Mouse (Mus musculus) MEL (cell line): ENCODE data around the gene Sec24d. TPM values are rescaled to one million over a fixed set of nuclear protein-coding genes. Genes with fewer than 3 reads are reported as not detected.

Experiments used
- DNase-seq: peaks from one replicate; pipeline ENCODE4 v3.0.0; 2011; ENCODE audit warnings: low read depth, low spot score
- H3K27ac ChIP-seq: 2 replicates; pipeline ENCODE4 v1.5.1; 2012; ENCODE audit warnings: low read depth, mild to moderate bottlenecking, control low read depth, low read length, moderate library complexity; ENCODE audit not compliant: control insufficient read depth
- H3K27me3 ChIP-seq, 2 experiments: fragments of 150-350 bp in 1 of 2; sonication (generic) in 1 of 2; 2 replicates each; pipeline ENCODE4 v1.6.1; 2012; ENCODE audit warnings: low read length in 2 of 2, mild to moderate bottlenecking in 2 of 2, improper control_type of control experiment in 1 of 2, moderate library complexity in 1 of 2; ENCODE audit not compliant: insufficient read depth in 2 of 2, control insufficient read depth in 1 of 2
- H3K36me3 ChIP-seq, 2 experiments: 2 replicates each; pipeline ENCODE4 v1.6.1; 2012 to 2014; ENCODE audit warnings: low read length in 2 of 2, improper control_type of control experiment in 1 of 2, inconsistent platforms in 1 of 2, mild to moderate bottlenecking in 1 of 2; ENCODE audit not compliant: insufficient read depth in 2 of 2, control insufficient read depth in 1 of 2
- H3K4me1 ChIP-seq, 2 experiments: fragments of 150-350 bp in 1 of 2; sonication (generic) in 1 of 2; 2 replicates each; pipeline ENCODE4 v1.6.1; 2012; ENCODE audit warnings: low read length in 2 of 2, improper control_type of control experiment in 1 of 2, mild to moderate bottlenecking in 1 of 2; ENCODE audit not compliant: insufficient read depth in 2 of 2, control insufficient read depth in 1 of 2
- H3K4me3 ChIP-seq, 2 experiments: fragments of 150-350 bp in 1 of 2; sonication (generic) in 1 of 2; 2 replicates each; pipeline ENCODE4 v1.5.1; 2012; ENCODE audit warnings: low read depth in 2 of 2, low read length in 2 of 2, mild to moderate bottlenecking in 2 of 2, moderate library complexity in 2 of 2, control low read depth in 1 of 2, improper control_type of control experiment in 1 of 2; ENCODE audit not compliant: control insufficient read depth in 1 of 2, insufficient read depth in 1 of 2
- H3K79me2 ChIP-seq: 2 replicates; pipeline ENCODE4 v1.6.1; 2012; ENCODE audit warnings: mild to moderate bottlenecking, low read length, moderate library complexity; ENCODE audit not compliant: control insufficient read depth, poor library complexity, insufficient read depth
- H3K9ac ChIP-seq: 2 replicates; pipeline ENCODE4 v1.6.1; 2012; ENCODE audit warnings: low read depth, mild to moderate bottlenecking, control low read depth, low read length, moderate library complexity; ENCODE audit not compliant: control insufficient read depth, poor library complexity, severe bottlenecking
- H3K9me3 ChIP-seq: fragments of 150-350 bp; sonication (generic); replicated peaks from 2 replicates; pipeline ENCODE4 v1.6.1; 2012; ENCODE audit warnings: mild to moderate bottlenecking, low read length, improper control_type of control experiment, moderate library complexity; ENCODE audit not compliant: insufficient read depth
- CHD1 ChIP-seq: IDR thresholded peaks from 2 replicates; pipeline ENCODE4 v1.6.1; 2012; ENCODE audit warnings: low read depth, mild to moderate bottlenecking, inconsistent platforms, low read length, improper control_type of control experiment
- CTCF ChIP-seq, 3 experiments: IDR thresholded peaks in 2 of 3; conservative IDR thresholded peaks in 1 of 3; 2 replicates each; pipeline ENCODE4 v1.5.1; 2011 to 2012; ENCODE audit warnings: low read length in 3 of 3, low read depth in 2 of 3, mild to moderate bottlenecking in 2 of 3, improper control_type of control experiment in 1 of 3, inconsistent platforms in 1 of 3, mixed read lengths in 1 of 3, moderate library complexity in 1 of 3; ENCODE audit not compliant: control insufficient read depth in 1 of 3, insufficient read depth in 1 of 3, poor library complexity in 1 of 3, severe bottlenecking in 1 of 3
- E2F4 ChIP-seq: IDR thresholded peaks from 2 replicates; pipeline ENCODE4 v1.6.1; 2011; ENCODE audit warnings: low read depth, low read length, improper control_type of control experiment, borderline replicate concordance
- ELF1 ChIP-seq: IDR thresholded peaks from 2 replicates; pipeline ENCODE4 v1.6.1; 2014; ENCODE audit warnings: low read depth, mild to moderate bottlenecking, inconsistent platforms, low read length, improper control_type of control experiment, moderate library complexity
- EP300 ChIP-seq, 2 experiments: IDR thresholded peaks; 2 replicates each; pipeline ENCODE4 v1.6.1; 2011; ENCODE audit warnings: improper control_type of control experiment in 2 of 2, low read length in 2 of 2, low read depth in 1 of 2, mild to moderate bottlenecking in 1 of 2
- ETS1 ChIP-seq: IDR thresholded peaks from 2 replicates; pipeline ENCODE4 v1.6.1; 2012; ENCODE audit warnings: low read depth, mild to moderate bottlenecking, inconsistent platforms, low read length, improper control_type of control experiment, moderate library complexity
- GABPA ChIP-seq: IDR thresholded peaks from 2 replicates; pipeline ENCODE4 v1.6.1; 2012; ENCODE audit warnings: low read depth, mild to moderate bottlenecking, inconsistent platforms, low read length, improper control_type of control experiment, moderate library complexity
- GATA1 ChIP-seq: IDR thresholded peaks from 2 replicates; pipeline ENCODE4 v1.6.1; 2011; ENCODE audit warnings: low read depth, low read length, improper control_type of control experiment
- KAT2A ChIP-seq: conservative IDR thresholded peaks from 2 replicates; pipeline ENCODE4 v1.6.1; 2012; ENCODE audit warnings: low read depth, low read length, improper control_type of control experiment, inconsistent platforms
- MAZ ChIP-seq: IDR thresholded peaks from 2 replicates; pipeline ENCODE4 v1.6.1; 2012; ENCODE audit warnings: low read depth, mild to moderate bottlenecking, inconsistent platforms, low read length, improper control_type of control experiment
- MEF2A ChIP-seq: IDR thresholded peaks from 2 replicates; pipeline ENCODE4 v1.6.1; 2014; ENCODE audit warnings: low read depth, mild to moderate bottlenecking, inconsistent platforms, low read length, improper control_type of control experiment; ENCODE audit not compliant: poor library complexity, insufficient replicate concordance, severe bottlenecking; ENCODE audit errors: extremely low read depth
- MXI1 ChIP-seq: IDR thresholded peaks from 2 replicates; pipeline ENCODE4 v1.6.1; 2011; ENCODE audit warnings: mild to moderate bottlenecking, low read depth, low read length, improper control_type of control experiment
- MYC ChIP-seq: IDR thresholded peaks from 2 replicates; pipeline ENCODE4 v1.6.1; 2011; ENCODE audit warnings: low read depth, mild to moderate bottlenecking, low read length, improper control_type of control experiment, moderate library complexity
- NELFE ChIP-seq: IDR thresholded peaks from 2 replicates; pipeline ENCODE4 v1.6.1; 2011; ENCODE audit warnings: low read depth, low read length, improper control_type of control experiment
- POLR2A ChIP-seq, 2 experiments: IDR thresholded peaks; 2 replicates each; pipeline ENCODE4 v1.6.1; 2011 to 2012; ENCODE audit warnings: low read length in 2 of 2, mild to moderate bottlenecking in 2 of 2, control low read depth in 1 of 2, improper control_type of control experiment in 1 of 2, low read depth in 1 of 2, moderate library complexity in 1 of 2; ENCODE audit not compliant: control insufficient read depth in 1 of 2, insufficient read depth in 1 of 2, poor library complexity in 1 of 2
- POLR2AphosphoS2 ChIP-seq: IDR thresholded peaks from 2 replicates; pipeline ENCODE4 v1.6.1; 2011; ENCODE audit warnings: low read length, improper control_type of control experiment
- POLR2AphosphoS5 ChIP-seq: IDR thresholded peaks from 2 replicates; pipeline ENCODE4 v1.6.1; 2012; ENCODE audit warnings: low read depth, borderline replicate concordance, mild to moderate bottlenecking, inconsistent platforms, low read length, moderate library complexity, mixed read lengths
- RCOR1 ChIP-seq: IDR thresholded peaks from 2 replicates; pipeline ENCODE4 v1.6.1; 2012; ENCODE audit warnings: low read depth, mild to moderate bottlenecking, inconsistent platforms, low read length, improper control_type of control experiment
- SIN3A ChIP-seq: IDR thresholded peaks from 2 replicates; pipeline ENCODE4 v1.6.1; 2012; ENCODE audit warnings: low read length, improper control_type of control experiment, inconsistent platforms
- SMC3 ChIP-seq: IDR thresholded peaks from 2 replicates; pipeline ENCODE4 v1.6.1; 2011; ENCODE audit warnings: low read depth, low read length, improper control_type of control experiment
- TAL1 ChIP-seq: IDR thresholded peaks from 2 replicates; pipeline ENCODE4 v1.6.1; 2012; ENCODE audit warnings: mild to moderate bottlenecking, inconsistent platforms, low read length, moderate library complexity, mixed read lengths
- TBP ChIP-seq: IDR thresholded peaks from 2 replicates; pipeline ENCODE4 v1.8.0; 2011; ENCODE audit warnings: low read depth, low read length, improper control_type of control experiment
- TCF12 ChIP-seq: IDR thresholded peaks from 2 replicates; pipeline ENCODE4 v1.6.1; 2014; ENCODE audit warnings: low read depth, mild to moderate bottlenecking, inconsistent platforms, low read length, improper control_type of control experiment, moderate library complexity
- USF1 ChIP-seq: IDR thresholded peaks from 2 replicates; pipeline ENCODE4 v1.6.1; 2014; ENCODE audit warnings: low read depth, mild to moderate bottlenecking, inconsistent platforms, low read length, improper control_type of control experiment, moderate library complexity
- USF2 ChIP-seq, 2 experiments: IDR thresholded peaks; 2 replicates each; pipeline ENCODE4 v1.6.1; 2011 to 2012; ENCODE audit warnings: improper control_type of control experiment in 2 of 2, low read length in 2 of 2, borderline replicate concordance in 1 of 2, inconsistent platforms in 1 of 2, low read depth in 1 of 2, mild to moderate bottlenecking in 1 of 2; ENCODE audit not compliant: insufficient read depth in 1 of 2
- ZKSCAN1 ChIP-seq: IDR thresholded peaks from 2 replicates; pipeline ENCODE4 v1.6.1; 2012; ENCODE audit warnings: low read depth, mild to moderate bottlenecking, inconsistent platforms, low read length, improper control_type of control experiment, moderate library complexity
- ZMIZ1 ChIP-seq: IDR thresholded peaks from 2 replicates; pipeline ENCODE4 v1.6.1; 2012; ENCODE audit warnings: low read depth, mild to moderate bottlenecking, inconsistent platforms, low read length, improper control_type of control experiment, moderate library complexity
- polyA plus RNA-seq, 2 experiments: library from polyadenylated mRNA; stranded (reverse) in 1 of 2; unstranded in 1 of 2; fragments of >175 nt in 1 of 2; fragments of >200 nt in 1 of 2; gene quantifications; 2 replicates each; pipeline versions ENCODE4 v1.2.1 to v1.2.4; 2012; ENCODE audit warnings: low replicate concordance in 2 of 2, low read depth in 1 of 2; ENCODE audit not compliant: insufficient read length in 2 of 2, insufficient read depth in 1 of 2, missing spikeins in 1 of 2
- total RNA-seq: library from RNA; depleted of rRNA; stranded (reverse); fragments of 300-350 nt; gene quantifications from 2 replicates; pipeline ENCODE4 v1.2.3, GENCODE M21; 2012

Sec24d gene
- total and polyA plus RNA-seq, 3 experiments, result 10.3 to 23.9 TPM; not detected in 1

DNA sequence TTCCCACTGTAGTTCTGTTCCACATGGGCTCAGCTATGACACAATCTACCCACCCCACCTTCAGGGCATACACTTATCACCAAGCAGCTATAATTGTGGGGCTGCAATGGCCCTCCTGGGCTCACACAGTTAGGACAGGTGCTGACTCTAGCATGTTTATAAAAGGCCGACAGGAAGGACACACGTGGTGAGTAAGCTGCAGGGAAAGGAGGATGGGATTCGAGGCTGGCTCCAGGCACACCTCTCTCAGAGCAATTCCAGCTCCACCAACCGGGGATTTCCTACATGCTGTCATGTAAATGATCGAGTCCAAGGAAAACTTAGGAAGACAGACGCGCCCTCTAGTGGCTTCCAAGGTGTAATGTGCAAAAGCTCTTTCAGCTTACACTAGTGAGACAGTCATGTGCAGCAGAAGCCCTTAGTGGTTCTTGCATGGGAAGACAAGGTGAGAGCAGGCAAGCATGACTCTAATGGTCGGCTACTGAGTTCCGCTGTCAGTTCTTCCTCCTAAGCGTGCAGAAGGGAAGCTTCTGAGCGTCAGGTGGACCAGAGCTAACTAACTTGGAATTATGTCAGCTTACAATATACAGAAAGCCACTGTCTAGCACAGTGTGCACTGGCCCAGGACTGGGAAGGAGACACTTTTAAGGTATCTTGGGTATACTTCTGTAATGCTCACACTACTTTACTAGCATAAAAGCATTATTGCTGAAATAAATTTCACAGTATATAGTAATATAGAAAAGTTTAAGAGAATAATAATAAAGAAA, 104.7 kb downstream of the Sec24d start:
- Histone ChIP-seq H3K9me3 (no peaks in the 10 kb centered on the region), H3K36me3 (peaks cover 12 to 21% of the 10 kb centered on the region in 2 experiments), H3K79me2 (no peaks in the 10 kb centered on the region), H3K27ac (no peak overlapping the region), H3K27me3 (no peaks in the 10 kb centered on the region), H3K4me1 (peaks cover 2 to 17% of the 10 kb centered on the region in 2 experiments; a peak in 3 of 4 replicates), H3K4me3 (no peak overlapping the region), H3K9ac (no peak overlapping the region)
- DNase-seq, result peak; percentile 54
- TF ChIP-seq GABPA (no peak), TBP (no peak), ETS1 (no peak), KAT2A (no peak), MYC (no peak), ZKSCAN1 (no peak), RCOR1 (no peak), ZMIZ1 (no peak), POLR2AphosphoS5 (no peak), CHD1 (no peak), POLR2AphosphoS2 (no peak), SIN3A (no peak), MEF2A (no peak), E2F4 (no peak), EP300 (IDR thresholded peaks at IDR 0.05; ENCODE audit: low read depth in 1 of 2, low read length in 2 of 2) (no peak), ELF1 (no peak), MAZ (no peak), SMC3 (peak; percentile 42), NELFE (no peak), USF2 (IDR thresholded peaks at IDR 0.05; ENCODE audit: borderline replicate concordance in 1 of 2, insufficient read depth in 1 of 2, low read depth in 1 of 2, low read length in 2 of 2) (no peak), POLR2A (IDR thresholded peaks at IDR 0.05; ENCODE audit: control insufficient read depth in 1 of 2, insufficient read depth in 1 of 2, low read depth in 1 of 2, low read length in 2 of 2, poor library complexity in 1 of 2) (no peak), USF1 (peak; percentile 13; the same call in 1 of the 2 replicates), MXI1 (no peak), CTCF (IDR thresholded peaks at IDR 0.05 in 2 of 3, conservative IDR thresholded peaks at IDR 0.05 in 1 of 3; ENCODE audit: control insufficient read depth in 1 of 3, insufficient read depth in 1 of 3, low read depth in 2 of 3, low read length in 3 of 3, poor library complexity in 1 of 3, severe bottlenecking in 1 of 3) (peak; percentile 36 to 52 (median 40); a peak in 5 of 6 replicates), TCF12 (no peak), TAL1 (no peak), GATA1 (no peak)
